Mouse (Mus musculus) mesoderm, embryonic 11.5 days (tissue): ENCODE measurements around the gene Pik3c2b.
A peak's percentile ranks its signal among the peaks of the same experiment; 100 is the strongest.
"Not testable (repeated sequence)": the region's sequence is repeated elsewhere in the genome, so short reads cannot be mapped to it uniquely, and the experiment has no call there.

Experiments used
- DNase-seq: peaks from one replicate; pipeline ENCODE4 v3.0.0-alpha.2; 2012; ENCODE audit warnings: low read depth, low spot score

Gene Pik3c2b

DNA sequence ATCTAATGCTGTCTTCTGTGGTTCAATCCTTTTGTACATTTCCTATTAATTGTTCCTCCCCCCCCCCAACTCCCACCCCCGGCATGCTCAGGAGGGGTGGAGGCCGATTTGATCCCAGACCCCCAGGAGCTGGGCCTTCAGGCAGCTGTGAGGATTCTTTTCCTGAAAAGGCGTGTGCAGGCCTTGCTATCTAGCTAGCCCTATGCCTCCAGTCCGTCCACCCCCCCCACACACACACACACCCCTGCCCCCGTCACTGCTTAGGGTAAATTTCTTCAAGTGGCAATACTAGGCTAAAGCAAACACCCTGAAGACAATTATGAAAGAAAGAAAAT is 12.5 kb upstream of the Pik3c2b start:
- DNase-seq = no peak

DNA sequence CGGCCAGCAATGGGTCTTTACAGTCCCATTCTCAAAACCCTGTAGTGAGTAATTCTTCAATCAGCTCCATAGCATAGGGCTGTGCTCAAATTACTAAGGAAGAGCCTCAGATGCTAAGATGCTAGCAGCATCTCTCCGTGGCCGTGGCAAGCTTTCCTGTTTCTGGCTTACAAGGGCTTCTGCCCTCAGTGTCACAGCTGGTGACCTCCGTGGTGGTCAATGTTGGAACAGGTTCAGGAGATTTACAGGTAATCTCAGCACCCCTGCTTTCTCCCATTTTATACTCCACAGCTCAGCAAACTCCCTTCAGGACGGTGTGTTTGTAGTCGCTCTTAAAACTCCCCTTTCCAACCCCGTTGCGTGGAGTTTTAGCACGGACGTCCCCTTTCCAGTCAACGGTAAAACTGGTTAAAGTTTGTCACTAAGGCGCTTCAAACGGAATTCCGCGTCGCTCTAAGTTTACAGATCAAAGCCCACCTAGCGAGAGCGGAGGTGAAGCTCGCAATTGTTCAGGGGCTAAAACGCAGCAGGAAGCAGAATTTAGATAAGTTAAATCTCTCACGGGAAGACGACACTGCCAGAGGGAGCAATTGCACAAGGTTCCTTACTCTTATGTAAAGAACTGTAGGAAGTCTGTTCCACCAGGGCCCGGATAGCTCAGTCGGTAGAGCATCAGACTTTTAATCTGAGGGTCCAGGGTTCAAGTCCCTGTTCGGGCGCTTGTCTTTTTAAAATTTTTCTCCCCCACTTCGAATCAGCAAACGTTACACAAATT is 12.0 kb upstream of the Pik3c2b start:
- peak; percentile 92 for DNase-seq

DNA sequence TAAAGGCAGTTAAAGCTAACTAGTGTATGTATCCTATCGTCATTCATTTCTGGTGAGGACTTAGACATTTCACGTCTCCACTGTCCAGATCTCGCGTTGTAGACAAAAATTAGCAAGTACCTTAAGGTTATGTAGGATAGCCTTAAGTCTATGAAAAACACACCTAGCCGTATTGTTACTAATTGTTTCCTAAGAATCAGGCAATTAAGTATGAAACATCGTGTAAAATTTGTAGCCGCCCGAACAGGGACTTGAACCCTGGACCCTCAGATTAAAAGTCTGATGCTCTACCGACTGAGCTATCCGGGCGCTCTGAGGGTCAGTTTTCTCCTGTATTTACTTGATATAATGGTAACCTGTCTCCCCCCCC is 11.4 kb upstream of the Pik3c2b start:
- no peak for DNase-seq

DNA sequence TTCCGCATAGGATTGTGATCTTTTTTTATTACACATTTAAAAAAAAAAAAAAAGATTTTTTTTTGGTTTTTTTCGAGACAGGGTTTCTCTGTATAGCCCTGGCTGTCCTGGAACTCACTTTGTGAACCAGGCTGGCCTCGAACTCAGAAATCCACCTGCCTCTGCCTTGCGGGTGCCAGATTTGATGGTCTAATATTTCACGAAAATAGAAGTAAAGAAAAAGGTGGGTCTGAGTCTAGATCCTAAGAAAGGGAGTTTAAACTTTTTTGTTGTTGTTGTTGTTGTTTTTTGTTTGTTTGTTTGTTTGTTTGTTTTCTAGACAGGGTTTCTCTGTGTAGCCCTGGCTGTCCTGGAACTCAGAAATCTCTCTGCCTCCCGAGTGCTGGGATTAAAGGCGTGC is 10.8 kb upstream of the Pik3c2b start:
- DNase-seq = not testable (repeated sequence)

DNA sequence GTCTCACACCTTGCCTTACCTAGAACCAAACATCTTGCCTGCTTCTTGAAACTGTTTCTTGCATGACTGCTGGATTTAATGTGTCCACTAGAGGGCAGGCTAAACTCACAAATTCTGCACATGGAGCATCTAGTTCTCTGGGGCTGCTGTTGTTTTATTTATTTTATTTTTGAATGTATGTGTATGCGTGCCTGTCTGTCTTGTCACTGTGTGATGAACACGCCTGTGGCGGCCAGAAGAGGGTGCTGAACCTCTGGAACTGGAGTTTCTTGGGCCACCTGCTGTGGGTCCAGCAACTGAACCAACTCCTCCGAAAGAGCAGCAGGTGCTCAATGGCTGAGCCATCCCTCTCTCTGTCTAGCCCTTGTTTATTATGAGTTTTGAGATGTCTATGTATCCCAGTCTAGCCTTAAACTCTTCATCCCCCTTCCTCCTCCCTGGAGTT is 5.9 kb upstream of the Pik3c2b start:
- peak; percentile 85 for DNase-seq

DNA sequence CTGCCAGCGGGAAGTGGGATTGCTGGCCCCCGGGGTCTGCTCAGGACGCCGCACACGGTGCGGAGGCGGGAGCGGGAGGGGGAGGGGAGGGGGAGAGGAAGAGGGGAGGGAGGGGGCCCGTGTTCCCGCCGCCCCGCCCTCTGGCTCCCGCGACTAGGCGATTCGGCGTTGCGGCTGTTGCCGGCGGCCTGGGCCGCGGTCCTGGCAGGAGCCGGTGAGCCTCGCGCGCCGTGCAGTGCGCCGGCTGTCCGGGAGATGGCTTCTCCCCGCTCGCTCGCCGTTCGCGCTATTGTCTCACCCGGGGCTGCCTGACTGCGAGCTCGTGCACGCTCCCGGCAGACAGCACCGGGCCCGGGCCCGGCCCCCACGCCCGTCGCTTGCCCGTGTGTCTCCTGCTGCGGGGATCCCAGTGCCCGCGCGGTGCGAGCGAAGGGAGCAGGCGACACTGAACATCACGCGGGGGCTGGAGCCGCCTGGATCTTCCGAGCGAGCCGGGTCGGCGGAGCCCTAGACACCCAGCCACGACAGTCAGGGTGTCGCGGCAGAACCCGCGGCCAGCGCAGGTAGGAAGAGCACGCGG is 484 bp downstream of the Pik3c2b start:
- DNase-seq = peak; percentile 82

DNA sequence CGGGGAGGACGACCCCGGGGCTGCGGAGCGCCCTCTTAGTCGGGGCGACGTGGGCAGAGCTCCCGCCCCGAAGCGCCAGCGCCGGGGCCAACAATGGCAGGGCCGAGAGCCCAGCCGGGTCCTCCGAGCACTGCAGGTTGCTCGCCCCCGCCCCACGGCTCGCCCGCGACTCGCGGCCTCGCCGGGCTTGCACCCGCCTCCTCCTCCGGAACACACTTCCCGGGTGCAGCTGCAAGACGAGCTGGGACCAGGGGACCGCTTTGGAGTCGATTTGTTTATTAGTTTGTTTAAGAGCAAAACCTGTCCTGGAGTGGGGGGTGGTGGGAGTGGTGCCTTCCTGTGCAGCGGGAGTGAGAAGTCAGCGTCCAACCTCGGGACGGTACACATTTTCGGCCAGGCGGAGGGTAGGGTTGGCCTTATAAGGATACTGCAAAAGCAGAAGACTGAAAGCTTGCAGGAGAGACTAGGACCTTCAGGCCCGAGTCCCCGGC is 1.0 kb downstream of the Pik3c2b start:
- peak; percentile 43 for DNase-seq

DNA sequence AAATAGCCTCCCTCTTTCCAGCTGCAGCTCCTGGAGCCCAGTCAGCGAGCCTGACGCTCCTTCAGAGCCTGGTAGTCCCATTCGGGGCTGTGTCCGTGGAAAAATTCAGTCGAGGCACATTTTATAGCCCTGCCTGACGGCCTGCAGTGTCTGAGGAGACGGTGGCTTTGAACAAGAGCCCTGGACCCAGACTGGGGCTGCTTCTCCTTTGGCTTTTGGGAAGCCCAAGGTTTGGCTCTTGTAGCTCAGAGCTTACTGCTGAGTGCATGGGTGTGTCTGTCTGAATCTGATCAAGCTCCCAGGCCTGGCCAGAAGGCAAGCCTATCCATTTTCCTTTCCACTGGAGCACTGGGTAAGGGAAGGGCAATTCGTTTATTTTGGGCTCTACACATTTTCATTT is 2.1 kb downstream of the Pik3c2b start:
- no peak for DNase-seq

DNA sequence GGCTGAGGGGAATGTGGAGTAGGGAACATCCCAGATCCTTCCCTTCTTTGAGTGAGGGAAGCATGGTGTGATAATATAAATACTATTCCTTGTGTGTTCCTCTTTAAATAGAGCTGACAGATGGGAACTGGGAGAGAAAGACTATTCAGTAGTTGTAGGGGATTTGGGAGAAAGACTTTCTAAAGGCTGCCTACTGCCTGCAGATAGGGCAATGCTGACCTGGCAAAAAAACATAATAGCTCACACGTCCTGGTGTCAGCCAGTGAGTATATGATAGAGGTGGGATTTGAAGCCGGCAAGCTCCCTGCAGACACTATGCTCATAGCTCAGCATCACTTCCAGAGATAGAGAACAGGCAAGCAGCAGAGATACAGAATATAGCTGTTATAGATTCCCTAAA is 3.2 kb downstream of the Pik3c2b start:
- DNase-seq = no peak

DNA sequence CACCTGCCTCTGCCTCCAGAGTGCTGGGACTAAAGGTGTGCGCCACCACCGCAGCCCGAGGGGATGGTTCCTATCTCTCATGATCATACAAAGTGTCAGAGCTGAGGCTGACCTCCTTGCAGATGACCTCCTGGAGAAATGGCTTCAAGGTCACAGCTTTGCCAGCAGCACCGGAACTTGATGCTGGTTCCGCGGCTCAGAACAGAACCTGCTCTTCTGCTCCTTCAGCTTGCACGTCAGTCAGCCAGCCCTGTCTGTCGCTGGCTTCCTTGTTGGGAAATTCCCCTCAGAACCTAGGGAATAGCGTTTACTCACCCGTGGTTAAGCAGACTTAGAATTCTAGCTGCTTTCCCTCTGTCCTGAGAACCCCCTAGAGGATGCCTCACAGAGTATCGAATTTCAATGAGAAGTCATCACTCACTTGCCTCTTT is 4.5 kb downstream of the Pik3c2b start:
- peak; percentile 63 for DNase-seq

DNA sequence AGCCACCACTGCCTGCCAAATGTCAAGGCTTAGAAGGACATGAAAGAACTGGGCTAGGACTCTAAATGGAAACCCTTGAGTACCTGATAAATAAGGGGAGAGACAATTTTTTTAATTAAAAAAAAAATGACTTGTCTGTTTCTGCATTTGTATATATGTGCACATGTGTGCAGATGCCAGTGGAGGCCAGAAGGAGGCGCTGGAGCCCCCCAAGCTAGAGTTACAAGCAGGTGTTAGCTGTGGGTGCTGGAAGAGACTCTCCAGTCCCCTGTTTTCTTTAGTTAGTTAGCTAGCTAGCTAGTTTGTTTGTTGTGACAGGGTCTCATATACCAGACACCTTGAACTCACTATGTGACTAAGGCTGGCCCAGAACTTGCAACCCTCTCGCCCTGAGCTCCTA is 6.4 kb downstream of the Pik3c2b start:
- DNase-seq = no peak

DNA sequence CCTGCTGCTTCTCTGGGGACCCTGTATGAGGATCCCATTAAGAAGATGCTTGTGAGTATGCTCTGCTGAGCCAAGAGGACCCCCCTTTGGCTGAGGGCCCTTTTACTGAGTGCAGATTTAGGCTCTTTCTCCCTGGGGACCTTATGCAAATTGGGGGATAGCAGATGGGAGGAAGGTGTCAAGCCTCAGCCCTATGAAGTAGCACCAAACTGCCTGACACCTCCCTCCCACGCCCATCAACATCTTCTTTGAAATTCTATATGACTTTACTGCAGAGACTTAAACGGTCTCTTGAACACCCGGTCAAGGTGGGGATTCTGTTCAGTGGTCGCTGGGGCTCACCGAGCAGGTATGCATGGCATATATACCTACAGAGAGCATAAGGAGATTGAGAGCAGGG is 7.6 kb downstream of the Pik3c2b start:
- DNase-seq = no peak

DNA sequence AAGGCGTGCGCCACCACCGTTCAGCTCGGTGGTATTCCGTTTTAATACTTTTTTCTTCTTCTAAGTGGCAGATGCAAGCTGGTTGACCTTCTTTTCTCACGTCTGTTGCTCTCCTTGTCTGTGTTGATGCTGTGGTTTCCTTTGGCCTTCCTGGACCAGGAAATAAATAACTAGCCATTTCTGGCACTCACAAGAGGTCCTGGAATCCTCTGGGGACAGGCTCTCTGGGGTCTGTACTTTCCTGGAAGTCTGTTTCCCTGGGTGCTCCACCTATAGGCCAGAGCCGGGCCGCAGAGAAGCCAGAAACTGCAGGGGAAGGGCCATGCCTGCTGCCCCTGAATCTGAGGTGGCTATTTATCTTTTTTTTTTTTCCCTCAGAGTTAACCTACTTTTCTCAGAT is 8.9 kb downstream of the Pik3c2b start:
- no peak for DNase-seq

DNA sequence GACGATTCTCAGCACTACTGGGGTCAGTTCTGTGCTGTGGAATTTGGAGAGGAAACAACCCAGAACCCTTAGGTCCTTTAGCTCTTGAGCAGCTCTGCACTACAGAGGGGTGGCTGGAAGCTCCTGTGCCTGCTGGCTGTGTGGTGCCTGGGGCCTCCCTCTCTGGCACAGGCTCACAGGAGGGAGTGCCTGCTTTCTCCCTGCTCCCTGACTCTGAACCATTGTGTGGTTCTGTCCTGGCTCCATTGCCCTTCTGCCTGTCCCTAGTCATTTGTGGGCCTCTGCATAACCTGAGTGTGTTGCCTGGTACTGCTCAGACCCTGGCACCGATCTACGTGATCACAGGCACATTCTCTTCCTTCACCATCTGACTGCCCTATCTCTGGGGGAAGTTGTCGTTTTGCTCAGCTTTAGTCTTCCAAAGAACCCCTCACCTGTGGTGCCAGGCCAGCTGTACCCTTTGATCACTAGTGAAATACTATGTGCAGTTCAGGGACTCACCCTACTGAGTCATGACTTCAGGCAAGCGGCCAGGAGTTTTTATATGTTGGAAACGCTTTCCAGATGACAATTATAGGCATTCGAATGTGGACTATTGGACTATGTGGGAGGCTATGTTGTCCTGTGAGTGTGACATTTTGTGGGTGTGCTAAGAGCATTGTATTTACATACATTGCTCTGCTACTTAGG is 12.0 kb downstream of the Pik3c2b start:
- DNase-seq = no peak

DNA sequence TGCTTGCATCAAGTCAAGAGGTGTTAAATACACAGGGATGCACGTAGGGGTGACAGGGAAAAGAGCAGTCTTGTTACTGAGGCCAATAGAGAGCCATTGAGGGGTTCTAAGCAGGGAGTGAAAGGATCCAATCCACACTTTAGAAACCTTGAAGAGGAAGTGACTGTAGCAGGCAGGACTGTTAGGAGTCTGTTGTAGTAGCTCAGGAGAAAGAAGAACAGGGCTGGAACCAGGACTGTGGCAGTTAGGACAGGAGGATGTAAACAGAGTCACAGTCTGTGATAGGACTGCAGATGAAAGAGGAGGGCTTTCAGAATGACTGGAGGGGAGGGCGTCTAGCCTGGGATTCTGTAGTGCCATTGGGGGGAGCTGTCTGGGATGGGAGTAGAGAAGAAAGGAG is 14.1 kb downstream of the Pik3c2b start:
- DNase-seq = no peak

DNA sequence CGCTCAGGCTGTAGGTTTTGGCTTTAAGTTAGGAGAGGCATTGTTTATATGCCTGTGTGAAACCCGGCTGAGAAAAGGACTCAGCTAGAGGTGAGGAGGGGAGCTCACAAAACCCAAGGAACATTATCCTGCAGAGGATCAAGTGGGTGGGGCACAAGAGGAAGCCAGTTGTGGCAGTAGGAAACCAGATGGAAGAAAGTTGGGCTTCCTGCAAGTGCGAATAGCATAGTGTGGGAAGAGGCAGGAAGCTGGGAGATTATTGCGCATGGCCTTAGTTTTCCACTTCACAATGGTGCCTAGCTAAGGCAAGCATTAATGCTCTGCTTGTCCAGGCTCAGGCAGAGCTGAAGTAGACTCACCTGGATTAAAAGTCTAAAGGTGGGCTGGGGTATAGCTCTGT is 15.2 kb downstream of the Pik3c2b start:
- no peak for DNase-seq

DNA sequence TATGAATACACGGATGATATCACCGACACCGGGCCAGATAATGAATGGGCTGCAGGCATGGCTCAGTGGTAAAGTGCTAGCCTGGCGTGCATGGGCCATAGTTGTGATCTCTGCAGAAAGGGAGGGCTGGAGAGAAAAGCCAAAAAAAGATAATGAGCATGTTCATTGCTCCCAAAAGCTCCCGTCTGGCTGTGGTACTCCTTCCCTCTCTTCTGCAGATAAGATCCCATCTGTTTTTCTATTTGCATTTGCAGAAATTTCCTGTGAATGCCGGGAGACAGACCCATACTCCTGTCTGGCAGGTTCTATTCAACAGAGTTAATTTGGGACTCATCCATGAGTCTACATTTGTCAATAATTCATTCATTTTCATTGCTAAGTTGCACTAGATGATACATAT is 17.7 kb downstream of the Pik3c2b start:
- DNase-seq = no peak

DNA sequence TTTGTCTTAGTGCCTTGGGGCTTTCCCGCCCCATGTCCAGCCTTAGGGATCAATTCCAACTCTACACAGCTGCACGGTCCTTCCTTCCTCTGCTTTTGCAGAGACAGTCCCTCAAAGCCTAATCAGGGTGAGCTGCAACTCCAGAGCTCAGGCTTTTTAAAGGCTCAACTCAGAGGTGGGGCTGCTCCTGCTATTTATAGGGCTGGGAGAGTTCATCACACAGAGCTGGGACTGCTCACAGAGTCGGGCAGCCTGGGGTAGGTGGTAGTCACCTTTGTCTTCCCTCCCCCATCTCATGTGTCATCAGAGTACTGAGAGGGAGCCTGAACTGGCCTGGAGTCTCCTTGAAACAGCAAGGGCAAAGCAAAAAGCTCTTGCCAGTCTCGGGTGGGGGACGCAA is 22.8 kb downstream of the Pik3c2b start:
- no peak for DNase-seq

DNA sequence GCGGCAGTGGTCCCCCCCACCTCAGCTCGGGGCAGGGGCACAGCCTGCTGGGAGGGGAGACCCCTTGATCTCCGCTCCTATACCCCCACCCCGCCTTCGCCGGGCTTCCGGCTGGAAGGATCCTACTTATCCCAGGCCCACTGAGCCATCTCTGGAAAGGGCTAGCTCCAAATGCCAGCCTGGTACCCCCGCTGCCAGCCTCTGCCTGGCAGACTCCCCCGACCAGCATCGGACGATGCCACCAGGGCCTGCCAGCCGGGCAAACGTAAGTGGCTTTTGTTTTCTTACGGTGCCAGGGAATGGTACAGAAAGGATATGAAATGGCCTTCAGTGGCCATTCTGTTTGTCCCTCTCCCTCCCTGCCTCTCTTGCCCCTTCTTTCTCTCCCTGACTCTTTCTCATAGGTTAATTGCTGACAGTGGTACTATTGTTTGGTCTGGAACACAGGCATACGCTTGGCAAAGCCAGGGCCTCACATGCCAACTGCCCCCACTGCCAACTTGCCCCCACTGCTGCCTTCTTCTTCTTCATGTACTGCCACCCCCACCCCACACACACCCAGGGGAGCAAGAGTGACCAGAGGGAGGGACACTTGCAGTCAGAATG is 23.3 kb downstream of the Pik3c2b start:
- no peak for DNase-seq

DNA sequence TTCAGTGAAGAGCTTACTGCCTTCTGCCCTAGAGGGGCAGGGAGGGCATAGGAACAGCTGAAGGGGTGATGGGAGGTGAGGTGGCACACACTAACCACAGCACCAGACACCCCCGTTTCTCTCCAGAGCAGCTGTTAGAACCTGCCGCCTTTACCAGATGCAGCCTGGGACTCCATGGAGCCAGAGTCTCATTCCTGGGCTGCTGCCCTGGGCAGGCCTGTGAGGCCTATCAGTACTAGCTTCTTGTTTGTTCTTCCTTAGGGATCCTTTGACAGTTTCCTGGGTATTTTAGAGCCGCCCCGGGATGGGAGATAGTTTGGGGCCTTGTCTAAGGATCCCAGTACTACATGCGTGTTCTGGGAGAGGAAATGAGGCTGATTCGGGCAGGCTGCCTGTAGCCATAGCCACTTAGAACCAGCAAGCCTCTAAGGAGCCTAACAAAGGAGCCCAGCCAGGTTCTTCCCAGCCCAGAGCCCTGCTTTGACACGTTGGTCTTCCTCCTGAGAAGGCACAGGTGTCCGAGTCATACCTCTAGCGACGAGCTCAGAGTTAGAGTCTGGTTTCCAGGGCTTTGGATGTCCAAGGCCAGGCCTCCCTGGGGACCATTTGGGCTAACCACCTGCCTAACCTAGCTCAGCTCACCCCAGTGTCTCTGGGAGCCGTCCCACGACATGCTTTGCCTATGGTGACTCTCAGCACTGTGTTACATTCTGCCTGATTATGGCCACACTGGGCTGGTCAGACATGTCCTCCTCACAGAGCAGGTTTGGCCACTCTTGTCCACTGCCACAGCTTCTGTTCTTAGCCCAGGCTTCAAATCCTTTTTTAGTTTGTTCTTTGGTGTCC is 24.0 kb downstream of the Pik3c2b start:
- no peak for DNase-seq

DNA sequence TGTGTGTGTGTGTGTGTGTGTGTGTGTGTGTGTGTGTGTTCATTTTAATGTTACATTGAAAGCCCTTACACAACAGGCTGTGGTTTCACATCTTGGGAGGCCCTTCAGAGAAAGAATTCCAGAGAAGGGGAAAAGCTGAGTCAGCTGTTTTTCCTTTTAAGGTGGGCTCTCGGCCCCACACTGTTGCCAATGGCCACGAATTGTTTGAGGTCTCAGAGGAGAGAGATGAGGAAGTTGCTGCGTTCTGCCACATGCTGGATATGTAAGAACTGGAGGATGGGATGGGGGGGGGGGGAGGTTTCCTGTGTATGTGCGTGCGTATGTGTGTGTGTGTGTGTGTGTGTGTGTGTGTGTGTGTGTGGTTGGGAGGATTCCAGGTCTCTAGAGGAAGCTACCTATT is 24.7 kb downstream of the Pik3c2b start:
- DNase-seq = peak; percentile 51
